Mouse (Mus musculus): ENCODE results near the gene Trappc1. TPM values are rescaled to one million over a fixed set of nuclear protein-coding genes. Genes with fewer than 3 reads are reported as not detected.
"Not testable (repeated sequence)": the region's sequence is repeated elsewhere in the genome, so short reads cannot be mapped to it uniquely, and the experiment has no call there.

Trappc1 gene
- polyA plus RNA-seq, 1 experiment, result 109 TPM

DNA sequence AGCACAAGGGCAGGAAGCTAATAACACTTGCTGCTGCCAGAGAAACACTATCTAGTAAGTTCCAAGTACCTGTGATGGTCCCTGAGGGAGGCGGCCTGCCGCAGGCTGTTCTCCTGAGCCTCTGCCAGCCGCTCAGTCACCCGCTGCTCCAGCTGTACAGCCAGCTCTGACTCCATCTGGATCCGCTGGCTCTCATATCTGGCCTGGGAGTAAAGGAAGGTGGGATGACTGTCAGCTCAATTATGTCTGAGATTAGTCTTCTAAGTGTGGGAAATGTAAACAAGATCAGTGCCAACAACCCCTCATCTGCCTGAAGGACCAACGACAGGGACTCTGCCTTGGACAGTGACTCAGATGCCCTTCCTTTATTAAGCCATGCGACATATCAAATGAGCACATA lies 12.5 kb upstream of the Trappc1 start:
- H3K4me1 ChIP-seq (ENCODE audit: control insufficient read depth, insufficient read depth, low read length), result no peaks in the 10 kb centered on the region
- H3K4me3 ChIP-seq (ENCODE audit: insufficient read depth, low read length), result no peak overlapping the region
- no peak overlapping the region for H3K27ac ChIP-seq (ENCODE audit: insufficient read depth, low read depth, low read length)
- TF ChIP-seq POLR2A (IDR thresholded peaks at IDR 0.05; ENCODE audit: borderline replicate concordance, low read depth, low read length) (no peak), CTCF (IDR thresholded peaks at IDR 0.05; ENCODE audit: low read depth, low read length) (no peak)

DNA sequence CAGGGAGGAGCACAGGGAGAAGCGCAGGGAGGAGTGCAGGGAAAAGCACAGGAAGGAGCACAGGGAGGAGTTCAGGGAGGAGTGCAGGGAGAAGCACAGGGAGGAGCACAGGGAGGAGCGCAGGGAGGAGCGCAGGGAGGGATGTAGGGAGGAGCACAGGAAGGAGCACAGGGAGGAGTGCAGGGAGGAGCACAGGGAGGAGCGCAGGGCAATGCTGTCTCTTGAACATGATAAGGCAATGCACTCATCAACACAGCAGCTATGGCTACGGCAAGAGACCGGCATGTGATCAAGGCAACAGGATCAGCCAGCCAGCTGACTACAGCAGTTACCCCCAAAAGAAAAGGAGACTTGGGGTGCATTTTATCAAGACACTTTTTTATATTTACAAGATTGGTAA lies 7.4 kb upstream of the Trappc1 start:
- no peak for TF ChIP-seq POLR2A (IDR thresholded peaks at IDR 0.05; ENCODE audit: borderline replicate concordance, low read depth, low read length)
- TF ChIP-seq CTCF (IDR thresholded peaks at IDR 0.05; ENCODE audit: low read depth, low read length), result no peak
- H3K4me3 ChIP-seq (ENCODE audit: insufficient read depth, low read length), result no peak overlapping the region
- no peaks in the 10 kb centered on the region for H3K4me1 ChIP-seq (ENCODE audit: control insufficient read depth, insufficient read depth, low read length)
- no peak overlapping the region for H3K27ac ChIP-seq (ENCODE audit: insufficient read depth, low read depth, low read length)

DNA sequence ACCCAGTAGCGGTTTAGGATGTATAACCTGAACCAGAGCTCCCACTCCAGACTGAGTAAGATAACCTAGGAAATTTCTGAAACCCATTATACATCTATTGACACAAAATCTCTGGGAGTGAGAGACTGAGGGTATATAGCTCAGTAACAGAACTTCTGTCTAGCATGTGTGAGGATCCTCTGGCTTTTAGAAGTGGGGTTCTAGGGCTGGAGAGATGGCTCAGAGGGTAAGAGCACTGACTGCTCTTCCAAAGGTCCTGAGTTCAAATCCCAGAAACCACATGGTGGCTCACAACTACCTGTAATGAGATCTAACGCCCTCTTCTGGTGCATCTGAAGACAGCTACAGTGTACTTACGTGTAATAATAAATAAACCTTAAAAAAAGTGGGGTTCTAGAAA lies 5.8 kb upstream of the Trappc1 start:
- not testable (repeated sequence) for H3K4me1 ChIP-seq (ENCODE audit: control insufficient read depth, insufficient read depth, low read length); H3K4me3 ChIP-seq (ENCODE audit: insufficient read depth, low read length); H3K27ac ChIP-seq (ENCODE audit: insufficient read depth, low read depth, low read length)

DNA sequence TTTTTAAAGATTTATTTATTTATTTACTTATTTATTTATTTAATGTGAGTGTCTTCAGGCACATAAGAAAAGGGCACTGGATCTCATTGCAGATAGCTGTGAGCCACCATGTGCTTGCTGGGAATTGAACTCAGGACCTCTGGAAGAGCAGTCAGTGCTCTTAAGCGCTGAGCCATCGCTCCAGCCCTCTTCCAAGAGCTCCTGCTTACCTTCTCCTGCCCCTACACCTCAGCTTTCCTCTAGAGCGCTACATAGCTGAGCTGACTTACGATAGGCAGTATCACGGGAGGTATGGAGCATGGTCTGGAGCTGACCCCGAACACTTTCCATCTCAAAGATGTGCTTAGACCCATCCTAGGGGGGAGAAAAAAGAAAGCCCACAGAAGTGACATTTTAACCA lies 2.2 kb upstream of the Trappc1 start:
- H3K4me1 ChIP-seq (ENCODE audit: control insufficient read depth, insufficient read depth, low read length), result peaks cover 14% of the 10 kb centered on the region
- TF ChIP-seq CTCF (IDR thresholded peaks at IDR 0.05; ENCODE audit: low read depth, low read length), result no peak
- TF ChIP-seq POLR2A (IDR thresholded peaks at IDR 0.05; ENCODE audit: borderline replicate concordance, low read depth, low read length), result no peak
- H3K4me3 ChIP-seq (ENCODE audit: insufficient read depth, low read length), result no peak overlapping the region
- no peak overlapping the region for H3K27ac ChIP-seq (ENCODE audit: insufficient read depth, low read depth, low read length)

DNA sequence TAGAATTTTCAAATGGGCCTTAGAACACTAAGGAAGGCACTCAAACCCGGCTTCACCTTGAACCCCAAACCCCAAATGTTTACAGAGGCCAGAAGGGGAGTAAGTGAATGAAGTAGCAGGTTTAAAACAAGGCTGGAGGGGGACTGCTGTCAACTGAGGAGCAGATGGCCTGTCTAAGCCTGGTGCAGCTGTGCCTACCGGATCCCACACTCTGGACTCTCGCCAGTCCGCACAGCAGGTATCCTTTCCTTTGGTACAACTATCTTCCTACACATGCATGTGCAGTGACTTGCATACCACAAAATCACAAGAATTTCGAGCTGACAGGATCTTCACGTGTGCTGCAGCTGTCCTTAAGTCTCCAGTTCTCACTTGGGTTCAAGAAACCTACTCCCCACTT lies 1.8 kb upstream of the Trappc1 start:
- Histone ChIP-seq H3K4me1 (ENCODE audit: control insufficient read depth, insufficient read depth, low read length) (peaks cover 14% of the 10 kb centered on the region), H3K27ac (ENCODE audit: insufficient read depth, low read depth, low read length) (no peak overlapping the region), H3K4me3 (ENCODE audit: insufficient read depth, low read length) (no peak overlapping the region)
- no peak for TF ChIP-seq CTCF (IDR thresholded peaks at IDR 0.05; ENCODE audit: low read depth, low read length)
- no peak for TF ChIP-seq POLR2A (IDR thresholded peaks at IDR 0.05; ENCODE audit: borderline replicate concordance, low read depth, low read length)

DNA sequence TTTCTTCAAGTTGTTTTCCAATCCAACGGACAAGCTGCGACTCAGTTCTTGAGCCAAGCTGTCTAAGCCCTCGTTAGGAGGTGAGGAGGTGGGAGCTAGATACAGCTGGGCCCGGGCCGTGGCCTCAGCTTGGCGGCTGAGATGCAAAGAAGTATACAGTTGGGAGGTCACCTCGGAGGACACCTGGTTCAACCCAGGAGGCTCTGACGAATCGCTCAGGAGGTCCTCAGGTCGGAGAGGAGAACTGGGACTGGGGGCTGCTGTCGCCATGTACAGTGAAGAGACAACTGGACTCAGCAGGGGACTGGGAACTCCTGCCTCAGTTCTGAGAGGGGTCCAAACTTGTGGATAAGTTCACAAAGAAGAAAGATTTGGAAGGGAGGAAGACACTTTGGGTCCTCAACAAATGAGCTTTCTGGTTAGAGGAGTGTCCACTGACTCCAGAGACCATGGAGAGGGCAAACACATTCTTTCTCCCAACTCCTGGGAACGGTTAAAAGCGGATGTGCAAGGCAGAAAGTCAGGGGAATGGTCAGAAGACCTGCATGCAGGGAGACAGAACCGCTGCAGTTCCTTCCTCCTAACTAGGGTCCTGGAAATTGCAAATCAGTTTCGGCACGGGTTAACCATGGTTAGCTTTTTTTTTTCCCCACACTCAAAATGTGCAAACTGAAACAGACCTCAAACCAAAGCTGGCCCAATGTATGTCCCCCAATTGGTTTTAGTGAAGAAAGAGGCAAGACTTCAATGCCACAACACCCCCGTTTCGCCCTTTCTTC lies 898 bp upstream of the Trappc1 start:
- H3K27ac ChIP-seq (ENCODE audit: insufficient read depth, low read depth, low read length), result peak overlapping the region; percentile 64
- peaks cover 14% of the 10 kb centered on the region for H3K4me1 ChIP-seq (ENCODE audit: control insufficient read depth, insufficient read depth, low read length)
- TF ChIP-seq POLR2A (IDR thresholded peaks at IDR 0.05; ENCODE audit: borderline replicate concordance, low read depth, low read length), result no peak

DNA sequence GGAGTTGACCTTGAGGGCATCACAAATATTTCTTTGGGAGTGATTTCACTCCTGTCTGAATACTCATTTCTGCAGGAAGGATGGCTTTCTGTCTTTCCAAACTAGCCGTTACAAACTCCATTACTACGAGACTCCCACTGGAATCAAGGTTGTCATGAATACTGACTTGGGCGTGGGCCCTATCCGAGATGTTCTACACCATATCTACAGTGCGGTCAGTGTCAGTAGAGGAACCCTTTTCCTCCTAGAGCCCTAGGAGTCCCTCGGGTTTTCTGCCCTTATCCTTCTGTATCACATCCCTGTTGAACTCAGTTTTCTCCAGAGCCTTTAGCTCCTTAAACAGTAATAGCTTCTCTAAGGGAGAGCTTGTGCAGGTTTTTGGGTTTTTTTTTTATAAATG lies 969 bp downstream of the Trappc1 start:
- TF ChIP-seq CTCF (IDR thresholded peaks at IDR 0.05; ENCODE audit: low read depth, low read length) (no peak), POLR2A (IDR thresholded peaks at IDR 0.05; ENCODE audit: borderline replicate concordance, low read depth, low read length) (no peak)
- Histone ChIP-seq H3K27ac (ENCODE audit: insufficient read depth, low read depth, low read length) (no peak overlapping the region), H3K4me3 (ENCODE audit: insufficient read depth, low read length) (peak overlapping the region; percentile 64), H3K4me1 (ENCODE audit: control insufficient read depth, insufficient read depth, low read length) (peaks cover 14% of the 10 kb centered on the region)

More for the DNA sequence above, 898 bp upstream of the Trappc1 start:
- peak overlapping the region; percentile 68 for H3K4me3 ChIP-seq (ENCODE audit: insufficient read depth, low read length)

DNA sequence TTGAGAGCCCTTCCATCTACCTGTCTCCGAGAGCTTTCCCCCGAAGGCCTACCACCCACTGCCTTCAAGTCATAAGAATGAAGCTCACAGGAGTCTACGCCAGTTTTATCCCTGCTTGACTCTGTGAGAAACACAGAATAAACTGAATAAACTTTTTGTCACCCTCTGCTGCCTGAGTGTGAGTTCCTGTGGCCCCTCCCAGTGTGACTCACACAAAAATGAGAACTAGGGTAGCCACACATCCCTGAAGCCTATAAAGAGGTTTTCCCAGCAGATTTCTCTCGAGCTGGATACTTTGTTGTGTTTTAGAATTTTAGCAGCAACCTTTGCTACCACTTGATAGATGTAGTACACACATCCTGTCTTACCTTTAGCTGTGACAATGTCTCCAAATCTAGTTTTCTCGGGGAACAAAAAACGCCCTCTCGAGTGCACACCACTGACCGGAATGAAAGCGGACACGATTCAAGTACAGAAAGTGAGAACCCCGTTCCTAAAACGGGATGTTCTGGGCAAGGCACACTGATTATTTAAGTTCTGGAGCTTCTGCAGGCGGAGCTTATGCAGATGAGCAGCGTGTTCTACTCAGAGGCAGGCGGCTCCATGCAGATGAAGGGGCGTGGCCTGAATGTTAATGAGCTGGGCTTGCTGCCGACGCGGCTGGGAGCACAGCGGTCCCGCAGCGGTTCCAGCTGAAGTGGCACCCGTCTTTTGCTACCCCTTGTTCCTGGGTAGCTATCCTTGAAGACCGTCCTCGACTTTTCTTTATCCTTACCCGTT lies 2.0 kb downstream of the Trappc1 start, which contains the start of gene Kcnab3:
Kcnab3 (plus strand) TSS at position 631 of the 780 bp plus-strand sequence.
- peak within 1 kb of the TSS; percentile 92 for H3K27ac ChIP-seq (ENCODE audit: insufficient read depth, low read depth, low read length)
- peaks cover 14% of the 10 kb centered on the region for H3K4me1 ChIP-seq (ENCODE audit: control insufficient read depth, insufficient read depth, low read length)
- H3K4me3 ChIP-seq (ENCODE audit: insufficient read depth, low read length), result peak within 1 kb of the TSS; percentile 52
- no peak for TF ChIP-seq CTCF (IDR thresholded peaks at IDR 0.05; ENCODE audit: low read depth, low read length)
- TF ChIP-seq POLR2A (IDR thresholded peaks at IDR 0.05; ENCODE audit: borderline replicate concordance, low read depth, low read length), result no peak

DNA sequence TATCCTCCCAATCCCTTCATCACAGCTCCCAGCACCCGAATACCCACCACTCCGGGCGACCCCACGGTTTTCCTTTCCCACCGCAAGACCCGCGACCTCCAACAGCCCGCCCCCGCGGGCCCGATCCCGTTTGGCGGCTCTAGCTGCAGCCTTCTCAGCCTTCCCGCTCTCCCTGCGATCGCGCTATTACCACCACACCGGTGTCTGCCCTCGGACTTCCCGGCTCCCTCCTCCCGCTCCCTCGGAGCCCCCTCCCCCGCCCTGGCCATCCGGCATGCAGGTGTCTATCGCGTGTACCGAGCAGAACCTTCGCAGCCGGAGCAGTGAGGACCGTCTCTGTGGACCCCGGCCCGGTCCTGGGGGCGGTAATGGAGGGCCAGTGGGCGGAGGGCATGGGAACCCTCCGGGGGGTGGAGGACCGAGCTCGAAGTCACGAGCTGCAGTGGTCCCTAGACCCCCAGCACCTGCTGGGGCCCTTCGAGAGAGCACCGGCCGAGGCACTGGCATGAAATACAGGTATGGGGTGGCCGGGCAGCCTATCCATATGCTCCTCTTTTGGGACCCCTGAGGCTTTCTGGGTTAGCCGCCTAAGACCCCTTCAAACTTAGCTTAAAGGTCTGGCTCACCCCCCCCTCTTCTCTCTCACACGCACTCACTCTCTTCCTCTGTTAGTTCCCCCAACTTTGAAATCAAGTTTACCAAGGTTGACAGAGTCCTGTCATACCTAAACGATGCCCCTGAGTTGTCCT lies 2.8 kb downstream of the Trappc1 start:
- H3K27ac ChIP-seq (ENCODE audit: insufficient read depth, low read depth, low read length), result no peak overlapping the region
- peak overlapping the region; percentile 52 for H3K4me3 ChIP-seq (ENCODE audit: insufficient read depth, low read length)
- H3K4me1 ChIP-seq (ENCODE audit: control insufficient read depth, insufficient read depth, low read length), result peaks cover 14% of the 10 kb centered on the region
- TF ChIP-seq CTCF (IDR thresholded peaks at IDR 0.05; ENCODE audit: low read depth, low read length) (no peak), POLR2A (IDR thresholded peaks at IDR 0.05; ENCODE audit: borderline replicate concordance, low read depth, low read length) (no peak)

DNA sequence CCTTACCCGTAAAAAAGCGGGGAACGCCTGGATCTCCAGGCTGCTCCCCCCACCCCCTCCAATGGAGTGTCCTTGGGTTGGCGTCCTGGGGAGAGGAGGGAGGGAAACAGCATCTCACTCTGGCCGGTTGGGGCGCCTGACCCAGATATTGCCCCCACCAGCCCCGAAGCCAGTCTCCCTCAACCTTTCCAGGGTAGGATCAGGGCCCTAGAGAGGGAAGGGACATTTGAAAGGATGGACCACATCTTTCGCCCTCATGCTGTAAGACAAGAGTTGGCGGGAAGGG lies 3.3 kb downstream of the Trappc1 start:
- Histone ChIP-seq H3K27ac (ENCODE audit: insufficient read depth, low read depth, low read length) (no peak overlapping the region), H3K4me3 (ENCODE audit: insufficient read depth, low read length) (no peak overlapping the region), H3K4me1 (ENCODE audit: control insufficient read depth, insufficient read depth, low read length) (peaks cover 16% of the 10 kb centered on the region)
- TF ChIP-seq POLR2A (IDR thresholded peaks at IDR 0.05; ENCODE audit: borderline replicate concordance, low read depth, low read length) (no peak), CTCF (IDR thresholded peaks at IDR 0.05; ENCODE audit: low read depth, low read length) (no peak)

All from bone marrow macrophage, adult 2 months (primary cell).